Mouse (Mus musculus): ENCODE measurements around the gene Egln3. TPM values are rescaled to one million over a fixed set of nuclear protein-coding genes. Genes with fewer than 3 reads are reported as not detected.

Egln3 gene
- polyA plus RNA-seq, 1 experiment from 2014 or later = 1.6 TPM

DNA sequence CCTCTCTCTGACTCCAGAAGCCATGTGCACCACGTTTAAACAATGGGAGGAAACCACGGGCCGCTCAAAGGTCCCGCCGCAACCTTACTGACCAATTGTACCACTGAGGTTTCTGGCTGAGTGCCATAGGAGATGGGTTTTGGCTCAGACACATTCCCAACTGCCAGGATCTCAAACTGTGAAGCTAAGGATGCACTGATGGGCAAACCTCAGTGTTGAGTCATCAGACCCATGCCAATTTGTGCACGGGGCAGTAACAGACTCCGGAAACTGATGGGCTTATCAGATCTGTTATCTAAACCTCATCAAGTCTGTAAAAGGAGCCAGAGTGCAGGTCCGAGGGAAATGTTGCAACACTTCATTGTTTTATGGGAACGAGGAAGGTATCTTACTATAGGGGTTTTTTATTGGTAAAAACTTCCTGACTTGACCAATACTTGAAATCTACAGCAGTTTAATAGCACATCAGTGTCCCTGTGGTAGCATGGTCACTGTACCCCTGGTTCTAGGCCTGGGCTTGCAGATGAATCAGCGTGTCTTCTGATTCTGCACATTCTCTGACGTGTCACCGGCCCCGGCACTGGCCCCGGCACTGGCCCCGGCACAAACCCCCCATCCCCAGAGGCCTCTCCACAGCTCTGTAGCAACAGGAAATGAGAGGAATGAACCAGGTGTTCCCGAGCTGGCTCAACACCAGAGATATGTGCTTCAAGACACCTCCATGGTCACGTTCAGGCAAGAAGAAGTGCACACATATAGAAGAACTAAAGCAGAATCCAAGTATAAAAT, 15.7 kb downstream of the Egln3 start:
- H3K27ac ChIP-seq = no peak overlapping the region
- H3K4me3 ChIP-seq (replicated peaks) = no peak overlapping the region
- 0 out of 2 replicates have a peak overlapping the region, but pooled peaks have one; percentile 4 for H3K4me2 ChIP-seq
- peaks cover 36% of the 10 kb centered on the region for H3K4me1 ChIP-seq (replicated peaks)
- no peaks in the 10 kb centered on the region for H3K36me3 ChIP-seq
- H3K9me3 ChIP-seq (replicated peaks) = no peaks in the 10 kb centered on the region
- DNase-seq = no peak
- WGBS (ENCODE audit: insufficient replicate concordance) = 11% methylated on average over 17 of the region's 17 CpGs
- ATAC-seq (ENCODE audit: low read depth) = no peak
- H3K27me3 ChIP-seq = peaks cover 19% of the 10 kb centered on the region; the same call in 1 of the 2 replicates
- no peak overlapping the region for H3K9ac ChIP-seq

DNA sequence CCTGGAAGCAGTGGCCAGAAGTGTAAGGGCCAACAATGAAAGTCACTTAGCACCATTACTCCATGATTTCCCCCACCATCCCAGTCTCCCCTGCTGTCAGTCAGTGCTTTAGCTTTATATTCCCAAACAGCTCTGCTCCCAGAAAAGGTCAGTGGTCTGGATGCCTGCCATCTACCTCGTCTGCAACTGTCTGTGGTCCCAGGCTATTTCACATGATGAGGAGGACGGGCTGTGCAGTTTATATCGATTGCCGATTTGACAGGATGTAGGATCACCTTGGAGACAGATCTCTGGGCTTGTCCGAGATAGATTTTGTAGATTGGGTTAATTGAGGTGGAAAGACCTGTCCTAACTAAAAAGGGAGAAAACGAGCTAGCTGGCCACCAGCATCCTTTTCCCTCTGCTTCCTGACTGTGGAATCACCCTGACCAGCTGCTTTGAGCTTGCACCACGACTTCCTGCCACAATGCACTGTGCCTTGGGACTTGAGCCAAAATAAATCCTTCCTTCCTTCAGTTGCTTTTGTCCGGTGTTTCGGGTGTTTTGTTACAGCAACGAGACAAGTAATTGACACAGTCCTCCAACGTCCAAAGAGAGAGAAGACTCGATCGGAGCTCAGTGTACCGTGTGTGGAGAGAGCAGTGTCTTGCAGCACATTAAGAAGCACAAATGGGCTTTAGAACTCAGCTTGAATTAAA, 16.6 kb downstream of the Egln3 start:
- 19% methylated on average over 14 of the region's 14 CpGs for WGBS (ENCODE audit: insufficient replicate concordance)
- no peak overlapping the region for H3K9ac ChIP-seq
- no peak for DNase-seq
- H3K4me2 ChIP-seq = no peak overlapping the region
- no peak for ATAC-seq (ENCODE audit: low read depth)
- no peaks in the 10 kb centered on the region for H3K36me3 ChIP-seq
- H3K9me3 ChIP-seq (replicated peaks) = no peaks in the 10 kb centered on the region
- H3K27ac ChIP-seq = peak overlapping the region; percentile 11; the same call in 1 of the 2 replicates
- peaks cover 27% of the 10 kb centered on the region for H3K4me1 ChIP-seq (replicated peaks)
- H3K4me3 ChIP-seq (replicated peaks) = no peak overlapping the region
- peaks cover 11% of the 10 kb centered on the region; the same call in 1 of the 2 replicates for H3K27me3 ChIP-seq

DNA sequence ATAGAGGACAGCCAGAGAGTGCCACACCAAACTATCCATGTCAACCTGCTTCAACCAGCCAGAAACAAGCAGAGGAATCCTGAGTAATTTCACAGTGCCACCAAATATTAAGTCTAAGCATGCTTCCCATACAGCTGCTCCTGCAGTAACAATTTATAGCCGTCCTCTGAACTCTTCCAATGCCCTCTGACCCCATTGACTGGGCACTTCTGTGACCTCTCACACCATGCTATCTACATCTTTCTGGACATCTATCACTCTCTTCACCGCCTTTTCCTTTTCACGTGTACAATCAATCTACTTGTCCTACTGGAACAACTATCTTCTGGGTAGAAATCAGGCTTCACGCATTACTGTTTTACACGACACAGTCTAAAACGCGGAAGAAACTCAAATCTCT, 19.4 kb downstream of the Egln3 start:
- H3K4me3 ChIP-seq (replicated peaks) = no peak overlapping the region
- 0 out of 2 replicates have a peak, but pooled peaks cover 6% of the 10 kb centered on the region for H3K27me3 ChIP-seq
- no peaks in the 10 kb centered on the region for H3K9me3 ChIP-seq (replicated peaks)
- H3K9ac ChIP-seq = no peak overlapping the region
- WGBS (ENCODE audit: insufficient replicate concordance) = 72% methylated on average over 7 of the region's 7 CpGs
- no peak overlapping the region for H3K4me2 ChIP-seq
- peaks cover 14% of the 10 kb centered on the region; the same call in 1 of the 2 replicates for H3K4me1 ChIP-seq (replicated peaks)
- ATAC-seq (ENCODE audit: low read depth) (no peak), DNase-seq (no peak)
- H3K27ac ChIP-seq = no peak overlapping the region
- H3K36me3 ChIP-seq = no peaks in the 10 kb centered on the region

DNA sequence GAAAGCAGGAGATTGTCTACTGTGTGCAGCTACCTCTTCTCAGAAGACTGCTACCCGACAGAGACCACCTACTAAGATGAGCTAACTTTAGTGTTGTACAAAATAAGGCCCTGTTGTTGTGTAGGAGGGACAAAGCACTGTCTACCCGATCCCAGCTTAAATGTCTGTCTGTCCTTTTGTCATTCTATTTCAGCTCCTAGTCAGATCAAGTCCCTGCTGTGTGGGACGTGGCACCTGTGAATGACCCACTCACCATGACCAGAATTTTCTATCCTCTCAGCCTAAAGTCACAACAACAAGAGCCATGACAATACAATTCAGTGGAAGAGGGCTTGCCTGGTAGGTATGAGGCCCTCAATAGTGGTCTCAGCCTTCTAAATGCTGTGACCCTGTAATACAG, 25.3 kb downstream of the Egln3 start:
- no peaks in the 10 kb centered on the region for H3K9me3 ChIP-seq (replicated peaks)
- ATAC-seq (ENCODE audit: low read depth) (no peak), DNase-seq (no peak)
- no peak overlapping the region for H3K9ac ChIP-seq
- no peak overlapping the region for H3K4me3 ChIP-seq (replicated peaks)
- no peaks in the 10 kb centered on the region for H3K36me3 ChIP-seq
- no peaks in the 10 kb centered on the region for H3K27me3 ChIP-seq
- H3K27ac ChIP-seq = no peak overlapping the region
- no peak overlapping the region for H3K4me2 ChIP-seq
- H3K4me1 ChIP-seq (replicated peaks) = no peaks in the 10 kb centered on the region
- WGBS (ENCODE audit: insufficient replicate concordance) = 52% methylated on average over 3 of the region's 3 CpGs

DNA sequence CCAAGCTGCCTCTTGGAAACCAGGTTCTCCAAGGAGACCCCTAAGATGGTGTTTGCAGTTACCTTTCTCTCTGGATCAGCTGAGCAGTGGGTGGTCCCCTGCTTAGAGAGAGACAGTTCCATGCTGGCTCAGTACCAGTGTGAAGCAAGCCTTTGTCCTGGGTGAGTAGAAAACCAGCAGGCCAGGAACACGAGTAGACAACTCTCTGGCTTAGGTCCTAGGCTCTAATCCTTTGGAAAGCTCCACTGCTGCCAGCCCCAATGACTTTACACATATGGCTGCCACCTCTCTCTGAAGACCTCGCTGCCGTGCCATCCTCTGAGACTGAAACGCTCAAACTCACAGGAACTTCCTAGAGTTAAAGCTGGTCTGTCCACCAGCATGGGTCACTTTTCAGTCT, 34.9 kb downstream of the Egln3 start:
- Histone ChIP-seq H3K9ac (no peak overlapping the region), H3K27me3 (peaks cover 18% of the 10 kb centered on the region; the same call in 1 of the 2 replicates), H3K36me3 (no peaks in the 10 kb centered on the region), H3K4me1 (replicated peaks) (peaks cover 14% of the 10 kb centered on the region), H3K4me3 (replicated peaks) (no peak overlapping the region), H3K27ac (no peak overlapping the region), H3K9me3 (replicated peaks) (no peaks in the 10 kb centered on the region), H3K4me2 (no peak overlapping the region)
- ATAC-seq (ENCODE audit: low read depth) (no peak), DNase-seq (no peak)
- 65% methylated on average over 4 of the region's 4 CpGs for WGBS (ENCODE audit: insufficient replicate concordance)

DNA sequence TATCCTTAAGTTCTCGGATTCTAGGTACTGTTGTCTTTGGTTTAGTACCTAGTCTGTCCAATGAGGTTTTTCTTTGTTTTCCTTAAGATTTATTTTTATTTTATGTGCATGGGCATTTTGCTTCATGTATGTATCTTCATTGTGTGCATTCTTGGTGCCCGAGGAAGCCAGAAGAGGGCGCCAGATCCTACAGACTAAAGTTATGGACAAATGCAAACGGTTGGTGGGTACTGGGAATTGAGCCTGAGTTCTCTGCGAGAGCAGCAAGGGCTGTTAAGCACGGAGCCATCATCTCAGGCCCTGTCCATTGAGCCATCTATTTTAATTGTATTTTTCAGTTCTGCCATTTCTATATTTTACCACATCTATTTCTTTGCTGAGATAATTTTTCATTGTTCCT, 35.9 kb downstream of the Egln3 start:
- Histone ChIP-seq H3K36me3 (no peaks in the 10 kb centered on the region), H3K4me1 (replicated peaks) (peaks cover 24% of the 10 kb centered on the region), H3K27ac (no peak overlapping the region), H3K27me3 (peaks cover 20% of the 10 kb centered on the region; the same call in 1 of the 2 replicates), H3K9me3 (replicated peaks) (no peaks in the 10 kb centered on the region), H3K9ac (no peak overlapping the region), H3K4me2 (no peak overlapping the region), H3K4me3 (replicated peaks) (no peak overlapping the region)
- 62% methylated on average over 6 of the region's 6 CpGs for WGBS (ENCODE audit: insufficient replicate concordance)
- ATAC-seq (ENCODE audit: low read depth) (no peak), DNase-seq (no peak)

DNA sequence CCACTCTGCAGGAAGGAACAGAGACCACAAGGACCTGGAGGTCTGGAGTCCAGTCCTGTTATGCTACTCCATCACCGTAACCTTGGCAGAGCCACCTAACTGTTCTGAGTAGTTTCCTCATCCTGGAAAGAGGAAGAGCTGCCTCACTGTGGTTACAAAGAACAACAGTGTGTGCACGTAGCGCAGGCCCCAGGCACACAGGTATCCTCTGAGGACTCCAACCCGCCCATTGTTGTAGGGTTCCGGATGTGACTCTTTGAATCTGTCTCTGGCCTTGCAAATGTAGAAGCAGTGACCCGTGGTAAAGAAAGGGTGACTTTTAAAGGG, 39.0 kb downstream of the Egln3 start:
- Histone ChIP-seq H3K27ac (no peak overlapping the region), H3K4me1 (replicated peaks) (peaks cover 50% of the 10 kb centered on the region), H3K9ac (no peak overlapping the region), H3K27me3 (peaks cover 24% of the 10 kb centered on the region; the same call in 1 of the 2 replicates), H3K36me3 (no peaks in the 10 kb centered on the region), H3K4me2 (no peak overlapping the region), H3K9me3 (replicated peaks) (no peaks in the 10 kb centered on the region), H3K4me3 (replicated peaks) (no peak overlapping the region)
- ATAC-seq (ENCODE audit: low read depth) = no peak
- 32% methylated on average over 6 of the region's 6 CpGs for WGBS (ENCODE audit: insufficient replicate concordance)
- no peak for DNase-seq

DNA sequence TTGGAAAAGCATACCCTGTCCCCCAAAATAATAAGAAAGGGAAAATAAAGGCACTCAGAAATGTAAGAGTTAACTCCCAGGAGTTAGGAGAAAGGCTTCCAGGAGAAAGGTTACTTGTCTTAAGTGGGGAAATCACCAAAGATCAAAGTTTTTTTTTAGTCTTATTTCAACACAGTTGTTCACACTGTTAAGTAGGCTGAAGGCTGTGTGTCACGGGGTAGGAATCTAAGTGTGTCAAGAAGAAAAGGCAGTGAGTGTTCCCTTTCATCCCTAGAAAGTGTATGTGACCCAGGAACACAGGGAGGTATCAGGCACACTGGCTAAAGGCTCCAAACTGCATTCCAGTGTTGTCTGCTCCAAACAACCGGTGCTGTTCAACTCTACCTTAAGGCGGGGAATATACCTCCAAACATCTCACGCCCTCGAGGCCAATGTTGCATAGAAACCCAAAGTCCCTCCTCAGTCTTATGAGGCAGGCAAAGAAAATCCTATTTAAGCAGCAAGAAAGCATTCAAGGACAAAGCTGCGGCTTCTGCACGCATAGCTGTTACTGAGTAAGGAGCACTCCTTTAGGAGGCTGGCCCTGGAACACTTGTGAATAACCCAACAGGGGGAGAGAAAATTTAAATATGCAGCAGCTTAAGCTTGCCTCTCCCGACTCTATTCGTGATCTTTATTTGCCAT, 39.5 kb downstream of the Egln3 start:
- no peak overlapping the region; the same call in 1 of the 2 replicates for H3K9ac ChIP-seq
- no peak for ATAC-seq (ENCODE audit: low read depth)
- no peak for DNase-seq

DNA sequence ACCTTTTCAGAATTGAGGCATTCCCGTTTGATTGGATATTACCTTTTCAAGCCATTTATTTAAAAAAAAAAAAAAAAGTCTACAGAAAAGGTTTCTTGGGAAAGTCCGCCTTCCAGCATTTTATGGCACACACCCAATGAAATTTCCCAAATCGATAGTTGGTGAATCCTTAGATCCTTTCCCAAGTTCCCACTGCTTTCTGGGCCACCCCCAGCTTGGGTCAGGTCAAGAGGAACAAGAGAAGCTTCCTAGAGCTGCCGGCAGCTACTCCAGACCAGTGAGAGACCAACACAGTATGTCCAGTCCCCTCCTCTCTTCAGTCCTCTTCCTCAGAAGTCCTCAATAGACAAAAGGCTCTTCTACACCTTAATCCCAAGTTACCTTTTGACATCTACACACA, 40.5 kb downstream of the Egln3 start:
- Histone ChIP-seq H3K4me2 (peak overlapping the region; percentile 76), H3K9me3 (replicated peaks) (no peaks in the 10 kb centered on the region), H3K36me3 (no peaks in the 10 kb centered on the region), H3K27ac (peak overlapping the region; percentile 92), H3K4me3 (replicated peaks) (peak overlapping the region; percentile 44), H3K27me3 (peaks cover 24% of the 10 kb centered on the region; the same call in 1 of the 2 replicates), H3K4me1 (replicated peaks) (peaks cover 62% of the 10 kb centered on the region), H3K9ac (peak overlapping the region; percentile 73)
- 9% methylated on average over 4 of the region's 4 CpGs for WGBS (ENCODE audit: insufficient replicate concordance)
- ATAC-seq (ENCODE audit: low read depth) (peak; percentile 34; the same call in 1 of the 2 replicates), DNase-seq (no peak)

More for the DNA sequence above, 39.5 kb downstream of the Egln3 start:
- peaks cover 24% of the 10 kb centered on the region; the same call in 1 of the 2 replicates for H3K27me3 ChIP-seq
- H3K27ac ChIP-seq = peak overlapping the region; percentile 92; the same call in 1 of the 2 replicates
- H3K4me3 ChIP-seq (replicated peaks) = no peak overlapping the region
- H3K36me3 ChIP-seq = no peaks in the 10 kb centered on the region
- WGBS (ENCODE audit: insufficient replicate concordance) = 29% methylated on average over 9 of the region's 9 CpGs
- H3K4me1 ChIP-seq (replicated peaks) = peaks cover 54% of the 10 kb centered on the region
- H3K4me2 ChIP-seq = peak overlapping the region; percentile 76; the same call in 1 of the 2 replicates
- H3K9me3 ChIP-seq (replicated peaks) = no peaks in the 10 kb centered on the region

DNA sequence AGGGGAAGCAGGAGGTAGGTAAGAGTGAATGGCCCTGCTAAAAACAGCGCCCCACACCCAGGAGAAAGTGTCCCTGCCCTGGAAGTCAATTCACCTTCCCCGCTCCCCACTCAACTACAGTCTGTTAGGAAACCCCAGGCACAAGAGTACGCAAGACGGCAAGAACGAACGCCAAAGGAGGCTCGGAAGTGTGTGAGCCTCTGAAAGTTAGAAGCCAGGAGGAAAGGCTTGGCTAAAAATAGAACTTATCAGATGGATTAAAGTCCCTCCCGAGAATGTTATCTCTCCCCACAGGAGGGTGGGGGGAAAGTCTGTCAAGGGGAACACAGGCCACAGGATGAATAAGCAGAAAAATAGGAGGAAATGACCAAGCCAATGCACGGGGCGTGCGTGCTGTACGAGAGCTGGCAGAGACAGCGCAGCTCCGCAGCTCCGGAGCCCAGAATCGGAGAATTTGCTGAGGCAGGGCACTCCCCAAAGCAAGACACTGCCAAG, 41.0 kb downstream of the Egln3 start:
- peak overlapping the region; percentile 73 for H3K9ac ChIP-seq
- WGBS (ENCODE audit: insufficient replicate concordance) = under 1% methylated on average over 16 of the region's 16 CpGs

More for the DNA sequence above, 41.0 kb downstream of the Egln3 start:
- Histone ChIP-seq H3K27me3 (peaks cover 24% of the 10 kb centered on the region; the same call in 1 of the 2 replicates), H3K36me3 (no peaks in the 10 kb centered on the region), H3K4me2 (peak overlapping the region; percentile 76), H3K4me3 (replicated peaks) (peak overlapping the region; percentile 44), H3K4me1 (replicated peaks) (peaks cover 63% of the 10 kb centered on the region), H3K9me3 (replicated peaks) (no peaks in the 10 kb centered on the region), H3K27ac (peak overlapping the region; percentile 92)
- ATAC-seq (ENCODE audit: low read depth) (peak; percentile 94), DNase-seq (peak; percentile 88)

Measured in liver, embryonic 13.5 days (tissue).